Mouse (Mus musculus) urinary bladder, postnatal 14 days (tissue): ENCODE data around the gene Col9a2.
"Not testable (repeated sequence)": the region's sequence is repeated elsewhere in the genome, so short reads cannot be mapped to it uniquely, and the experiment has no call there.

ENCODE experiments used
- DNase-seq: peaks from one replicate; pipeline ENCODE4 v3.0.0; 2021; ENCODE audit warnings: low spot score

The Col9a2 gene

GRCm38 (mm10) chr4:121021911-121022310 lies 17.3 kb upstream of the Col9a2 start:
- DNase-seq = no peak

DNA sequence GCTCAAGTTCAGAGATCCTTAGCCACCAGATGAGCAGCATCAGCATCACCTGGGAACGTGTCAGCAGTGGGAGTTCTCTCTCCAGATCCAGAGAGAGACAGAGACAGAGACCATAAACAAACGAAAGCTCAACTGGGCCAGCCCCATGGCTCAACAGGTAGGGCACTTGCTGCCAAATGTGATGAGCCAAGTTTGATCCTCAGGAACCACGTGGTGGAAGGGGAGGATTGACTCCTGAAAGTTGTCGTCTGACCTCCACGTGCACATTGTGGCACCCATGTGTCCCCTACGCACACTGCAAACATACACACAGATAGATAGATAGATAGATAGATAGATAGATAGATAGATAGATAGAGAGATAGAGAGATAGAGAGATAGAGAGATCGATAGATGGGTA lies 15.7 kb upstream of the Col9a2 start:
- no peak for DNase-seq

- DNase-seq = peak; percentile 56
Measured at GRCm38 (mm10) chr4:121023941-121024340, 15.2 kb upstream of the Col9a2 start.

DNA sequence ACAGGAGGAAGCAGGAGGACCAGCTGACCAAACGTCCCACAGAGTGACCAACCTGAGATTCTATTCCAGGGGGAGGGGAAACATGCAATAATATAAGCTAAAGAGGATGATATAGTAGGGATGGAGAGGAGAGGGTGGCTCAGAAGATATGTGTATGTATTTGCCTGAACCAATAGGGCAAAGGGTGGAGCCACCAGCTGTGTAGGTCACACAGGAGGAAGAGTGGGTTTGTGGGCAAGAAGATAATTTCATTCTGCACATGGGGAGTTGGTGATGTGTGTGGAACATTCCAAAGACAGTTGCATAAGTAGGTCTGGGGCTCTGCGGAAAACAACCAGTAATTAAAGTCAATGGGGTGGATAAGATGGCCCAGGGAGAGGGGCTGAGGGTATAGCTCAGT lies 13.5 kb upstream of the Col9a2 start:
- DNase-seq = no peak

DNA sequence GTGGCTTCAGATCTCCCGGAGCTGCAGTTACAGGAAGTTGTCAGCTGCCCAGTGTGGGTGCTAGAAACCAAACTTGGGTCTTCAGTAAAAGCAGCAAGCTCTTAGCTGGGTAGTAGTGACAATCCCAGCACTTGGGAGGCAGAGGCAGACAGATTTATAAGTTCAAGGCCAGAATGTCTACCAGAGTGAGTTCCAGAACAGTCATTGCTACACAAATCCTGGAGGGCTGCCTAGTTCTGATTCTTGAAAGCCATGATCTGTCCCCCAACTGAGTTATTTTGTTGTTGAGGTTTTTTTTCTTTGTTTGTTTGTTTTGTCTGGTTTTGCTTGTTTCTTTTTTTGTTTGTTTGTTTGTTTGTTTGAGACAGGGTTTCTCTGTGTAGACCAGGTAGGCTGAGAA lies 11.0 kb upstream of the Col9a2 start:
- DNase-seq = no peak

DNA sequence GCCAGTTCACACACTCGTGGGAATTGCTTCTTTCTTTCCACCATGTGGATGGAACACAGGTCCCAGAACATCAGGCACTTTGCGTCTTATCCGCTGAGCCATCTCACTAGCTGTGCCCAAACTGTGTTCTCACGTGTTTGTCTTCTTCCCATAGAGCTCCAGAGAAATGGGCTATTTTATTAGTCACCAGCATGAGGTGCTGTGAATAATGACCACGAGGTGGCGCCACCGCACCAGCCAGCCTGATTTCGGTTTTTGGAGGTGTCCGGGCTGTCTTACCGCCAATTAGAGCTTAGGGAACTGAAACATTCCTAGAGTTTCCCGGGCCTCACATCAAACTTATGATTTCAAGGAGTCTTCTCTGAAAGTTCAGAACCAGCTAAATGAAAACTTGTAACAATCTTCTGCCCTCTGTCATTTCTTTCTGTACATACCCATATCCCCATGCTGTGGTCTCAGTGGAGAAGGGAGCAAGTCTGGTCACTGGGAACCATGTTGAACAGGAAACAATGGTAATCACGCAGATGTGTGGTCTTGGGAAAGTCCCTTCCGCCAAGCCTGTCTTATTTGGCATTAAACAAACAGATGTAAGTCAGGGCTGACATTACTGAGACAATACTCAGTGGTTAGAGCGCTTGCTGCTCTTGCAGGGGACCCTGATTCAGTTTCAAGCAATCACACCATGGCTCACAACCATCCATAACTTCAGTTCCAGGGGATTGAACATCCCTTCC lies 10.4 kb upstream of the Col9a2 start:
- peak; percentile 47 for DNase-seq

DNA sequence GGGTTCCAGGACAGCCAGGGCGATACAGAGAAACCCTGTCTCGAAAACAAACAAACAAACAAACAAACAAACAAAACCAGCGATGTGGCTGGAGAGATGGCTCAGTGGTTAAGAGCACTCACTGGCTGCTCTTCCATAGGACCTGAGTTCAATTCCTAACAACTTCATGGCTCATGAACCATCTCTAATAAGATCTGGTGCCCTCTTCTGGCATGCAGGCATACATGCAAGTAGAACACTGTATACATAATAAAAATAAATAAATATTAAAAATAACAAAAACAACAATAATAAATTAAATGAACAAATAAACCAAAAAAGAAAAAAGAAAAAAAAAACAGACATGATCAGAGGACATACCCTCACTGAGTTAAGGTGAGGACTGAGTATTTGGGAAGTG lies 9.6 kb upstream of the Col9a2 start:
- DNase-seq = no peak

DNA sequence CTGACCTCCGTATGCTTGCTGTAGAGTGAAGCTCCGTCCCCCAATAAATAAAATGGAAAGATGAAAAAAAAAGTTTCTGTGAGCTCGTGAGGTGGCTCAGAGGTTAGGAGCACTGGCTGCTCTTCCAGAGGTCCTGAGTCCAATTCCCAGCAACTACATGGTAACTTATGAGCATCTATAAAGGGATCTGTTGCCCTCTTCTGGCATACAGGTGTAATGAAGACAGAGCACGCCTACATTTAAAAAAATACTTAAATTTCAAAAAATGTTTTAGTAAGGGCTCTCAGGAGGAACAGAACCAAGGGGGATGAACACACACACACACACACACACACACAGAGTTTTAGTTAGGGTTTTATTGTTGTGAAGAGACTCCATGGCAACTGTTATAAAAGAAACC lies 7.7 kb upstream of the Col9a2 start:
- DNase-seq = no peak

GRCm38 (mm10) chr4:121033006-121033405 lies 6.2 kb upstream of the Col9a2 start:
- DNase-seq = no peak

DNA sequence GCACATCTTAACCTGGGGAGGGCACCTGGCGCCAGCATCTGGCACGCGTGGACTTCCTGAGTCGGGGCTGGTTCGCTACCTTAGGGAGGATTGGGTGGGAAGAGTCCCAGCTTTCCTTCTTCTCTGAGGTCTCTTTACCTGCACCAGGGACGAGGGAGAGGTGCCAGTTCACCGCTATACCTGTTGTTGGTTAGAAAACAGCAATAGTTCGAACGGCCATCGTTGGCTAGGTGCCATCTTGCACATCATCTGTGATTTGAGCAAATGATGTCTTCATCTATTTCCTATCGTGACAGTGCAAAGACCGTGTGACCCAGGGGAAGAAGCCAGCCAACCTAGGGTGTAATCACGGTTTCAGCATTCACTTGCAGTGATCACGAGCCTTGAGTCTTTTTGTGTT lies 1.1 kb downstream of the Col9a2 start:
- no peak for DNase-seq

- DNase-seq = peak; percentile 54
Measured at GRCm38 (mm10) chr4:121040897-121041671, 1.9 kb downstream of the Col9a2 start.

DNA sequence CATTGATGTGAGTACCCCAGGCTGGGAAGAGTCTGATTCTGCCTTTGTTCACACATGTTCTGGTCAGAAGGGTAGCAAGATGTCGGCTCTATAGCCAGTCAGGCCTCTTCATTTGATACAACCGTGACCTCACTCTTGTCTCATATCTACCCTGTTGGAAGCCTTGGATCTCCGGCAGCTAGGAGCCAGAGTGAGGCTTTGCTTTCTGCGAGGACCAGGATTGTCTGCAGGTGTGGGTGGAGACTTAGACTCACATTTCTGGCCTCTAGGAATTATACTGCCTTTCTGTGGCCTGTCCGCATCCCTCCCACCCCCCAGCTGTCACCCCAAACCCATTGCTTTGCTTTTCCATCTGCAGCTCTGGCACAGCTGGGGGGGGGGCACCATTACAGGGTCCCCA lies 3.3 kb downstream of the Col9a2 start:
- DNase-seq = no peak

GRCm38 (mm10) chr4:121042946-121043345 lies 3.8 kb downstream of the Col9a2 start:
- DNase-seq = no peak

GRCm38 (mm10) chr4:121051863-121052262 lies 12.7 kb downstream of the Col9a2 start:
- DNase-seq = no peak

- DNase-seq = no peak
Measured at GRCm38 (mm10) chr4:121052454-121053323, 13.5 kb downstream of the Col9a2 start.

- no peak for DNase-seq
Measured at GRCm38 (mm10) chr4:121056342-121056741, 17.2 kb downstream of the Col9a2 start.

DNA sequence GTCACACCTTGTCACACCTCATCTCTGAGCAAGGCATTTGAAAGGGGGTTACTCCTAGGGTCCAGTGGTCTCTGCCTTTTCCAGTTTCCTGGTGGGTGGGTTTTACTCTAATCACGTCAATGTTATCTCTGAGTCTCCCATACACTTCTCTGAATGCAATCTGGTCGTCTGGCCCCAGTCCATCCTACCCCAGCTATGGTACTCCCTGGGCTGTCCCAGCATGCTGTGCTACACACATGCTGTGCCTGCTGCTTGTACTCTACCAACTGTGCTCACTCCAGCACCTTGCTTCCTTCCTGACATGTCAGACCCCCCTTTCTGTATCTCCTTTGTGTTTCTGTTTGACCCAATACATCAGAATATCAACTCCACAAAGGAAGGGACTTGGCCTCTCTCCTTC lies 17.8 kb downstream of the Col9a2 start:
- no peak for DNase-seq

- DNase-seq = not testable (repeated sequence)
Measured at GRCm38 (mm10) chr4:121059218-121059617, 20.0 kb downstream of the Col9a2 start.

GRCm38 (mm10) chr4:121065336-121065735 lies 26.2 kb downstream of the Col9a2 start:
- no peak for DNase-seq

- DNase-seq = no peak
Measured at GRCm38 (mm10) chr4:121074250-121074649, 35.1 kb downstream of the Col9a2 start.

- no peak for DNase-seq
Measured at GRCm38 (mm10) chr4:121077915-121078646, 38.9 kb downstream of the Col9a2 start.

DNA sequence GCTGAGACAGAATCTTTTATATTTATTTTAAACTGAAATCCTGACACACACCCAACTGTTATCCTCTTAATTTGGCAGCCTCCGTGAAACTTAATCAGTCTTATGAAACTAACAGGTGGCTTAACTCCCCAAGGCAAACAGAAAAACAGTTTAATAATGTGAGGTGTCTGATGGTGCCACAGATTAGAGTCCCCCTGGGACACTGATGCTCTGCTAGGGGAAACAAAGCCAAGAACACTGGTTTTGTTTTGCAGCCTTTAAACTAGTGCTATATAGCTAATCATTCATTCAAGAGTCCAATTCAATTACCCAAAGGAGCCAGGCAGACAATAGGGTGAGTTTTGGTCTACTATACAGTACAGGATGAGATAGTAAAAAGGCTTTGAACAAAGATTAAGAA lies 41.2 kb downstream of the Col9a2 start:
- DNase-seq = no peak
